Mouse (Mus musculus): ENCODE results near the gene Smoc2. TPM values are rescaled to one million over a fixed set of nuclear protein-coding genes. Genes with fewer than 3 reads are reported as not detected.
A peak's percentile ranks its signal among the peaks of the same experiment; 100 is the strongest.

Gene Smoc2
- polyA plus RNA-seq, 1 experiment: 1.1 TPM

GRCm38 (mm10) chr17:14280425-14280833, 1.1 kb downstream of the Smoc2 start:
- no peak for DNase-seq
- 1% methylated on average over 31 of the region's 31 CpGs for WGBS
- no peak overlapping the region for H3K27ac ChIP-seq (ENCODE audit: insufficient read depth, low read length)
- peaks cover 1% of the 10 kb centered on the region; the same call in 1 of the 2 replicates for H3K27me3 ChIP-seq (ENCODE audit: control insufficient read depth, insufficient read depth, low read length)
- H3K4me1 ChIP-seq (ENCODE audit: control insufficient read depth, insufficient read depth, low read length): 0 out of 2 replicates have a peak, but pooled peaks cover 4% of the 10 kb centered on the region
- H3K4me3 ChIP-seq (replicated peaks; ENCODE audit: insufficient read depth, low read depth, low read length): no peak overlapping the region
- no peak for TF ChIP-seq CTCF (IDR thresholded peaks at IDR 0.05; ENCODE audit: borderline replicate concordance, insufficient read depth, low read depth, low read length)
- TF ChIP-seq POLR2A (IDR thresholded peaks at IDR 0.05; ENCODE audit: borderline replicate concordance, insufficient read depth, low read length): no peak

GRCm38 (mm10) chr17:14288015-14288616, 8.8 kb downstream of the Smoc2 start:
- no peak for TF ChIP-seq POLR2A (IDR thresholded peaks at IDR 0.05; ENCODE audit: borderline replicate concordance, insufficient read depth, low read length)
- peak; percentile 84 for TF ChIP-seq CTCF (IDR thresholded peaks at IDR 0.05; ENCODE audit: borderline replicate concordance, insufficient read depth, low read depth, low read length)
- no peak overlapping the region for H3K27ac ChIP-seq (ENCODE audit: insufficient read depth, low read length)

GRCm38 (mm10) chr17:14293617-14294016, 14.3 kb downstream of the Smoc2 start:
- Histone ChIP-seq H3K27ac (ENCODE audit: insufficient read depth, low read length) (no peak overlapping the region), H3K27me3 (ENCODE audit: control insufficient read depth, insufficient read depth, low read length) (no peaks in the 10 kb centered on the region), H3K4me3 (replicated peaks; ENCODE audit: insufficient read depth, low read depth, low read length) (no peak overlapping the region), H3K4me1 (ENCODE audit: control insufficient read depth, insufficient read depth, low read length) (no peaks in the 10 kb centered on the region)
- no peak for DNase-seq
- TF ChIP-seq POLR2A (IDR thresholded peaks at IDR 0.05; ENCODE audit: borderline replicate concordance, insufficient read depth, low read length) (no peak), CTCF (IDR thresholded peaks at IDR 0.05; ENCODE audit: borderline replicate concordance, insufficient read depth, low read depth, low read length) (no peak)
- WGBS: 60% methylated on average over 5 of the region's 5 CpGs

More at GRCm38 (mm10) chr17:14288015-14288616, 8.8 kb downstream of the Smoc2 start:
- Histone ChIP-seq H3K4me3 (replicated peaks; ENCODE audit: insufficient read depth, low read depth, low read length) (no peak overlapping the region), H3K4me1 (ENCODE audit: control insufficient read depth, insufficient read depth, low read length) (no peaks in the 10 kb centered on the region), H3K27me3 (ENCODE audit: control insufficient read depth, insufficient read depth, low read length) (no peaks in the 10 kb centered on the region)
- WGBS: 18% methylated on average over 7 of the region's 7 CpGs
- DNase-seq: peak; percentile 68 to 83

GRCm38 (mm10) chr17:14295146-14295545, 15.8 kb downstream of the Smoc2 start:
- Histone ChIP-seq H3K4me3 (replicated peaks; ENCODE audit: insufficient read depth, low read depth, low read length) (no peak overlapping the region), H3K27me3 (ENCODE audit: control insufficient read depth, insufficient read depth, low read length) (no peaks in the 10 kb centered on the region), H3K27ac (ENCODE audit: insufficient read depth, low read length) (no peak overlapping the region), H3K4me1 (ENCODE audit: control insufficient read depth, insufficient read depth, low read length) (no peaks in the 10 kb centered on the region)
- WGBS: 94% methylated on average over 3 of the region's 3 CpGs
- no peak for TF ChIP-seq POLR2A (IDR thresholded peaks at IDR 0.05; ENCODE audit: borderline replicate concordance, insufficient read depth, low read length)
- TF ChIP-seq CTCF (IDR thresholded peaks at IDR 0.05; ENCODE audit: borderline replicate concordance, insufficient read depth, low read depth, low read length): no peak
- DNase-seq: no peak

- Histone ChIP-seq H3K4me1 (ENCODE audit: control insufficient read depth, insufficient read depth, low read length) (no peaks in the 10 kb centered on the region), H3K27ac (ENCODE audit: insufficient read depth, low read length) (no peak overlapping the region), H3K4me3 (replicated peaks; ENCODE audit: insufficient read depth, low read depth, low read length) (no peak overlapping the region), H3K27me3 (ENCODE audit: control insufficient read depth, insufficient read depth, low read length) (no peaks in the 10 kb centered on the region)
- DNase-seq: no peak
- TF ChIP-seq POLR2A (IDR thresholded peaks at IDR 0.05; ENCODE audit: borderline replicate concordance, insufficient read depth, low read length) (no peak), CTCF (IDR thresholded peaks at IDR 0.05; ENCODE audit: borderline replicate concordance, insufficient read depth, low read depth, low read length) (no peak)
- WGBS: 84% methylated on average over 5 of the region's 5 CpGs
Observed at GRCm38 (mm10) chr17:14300361-14300760, 21.1 kb downstream of the Smoc2 start.

GRCm38 (mm10) chr17:14301491-14302344, 22.4 kb downstream of the Smoc2 start:
- no peak for DNase-seq
- Histone ChIP-seq H3K27me3 (ENCODE audit: control insufficient read depth, insufficient read depth, low read length) (no peaks in the 10 kb centered on the region), H3K27ac (ENCODE audit: insufficient read depth, low read length) (no peak overlapping the region), H3K4me3 (replicated peaks; ENCODE audit: insufficient read depth, low read depth, low read length) (no peak overlapping the region), H3K4me1 (ENCODE audit: control insufficient read depth, insufficient read depth, low read length) (no peaks in the 10 kb centered on the region)
- WGBS: 51% methylated on average over 7 of the region's 7 CpGs
- TF ChIP-seq POLR2A (IDR thresholded peaks at IDR 0.05; ENCODE audit: borderline replicate concordance, insufficient read depth, low read length) (no peak), CTCF (IDR thresholded peaks at IDR 0.05; ENCODE audit: borderline replicate concordance, insufficient read depth, low read depth, low read length) (no peak)

- H3K4me3 ChIP-seq (replicated peaks; ENCODE audit: insufficient read depth, low read depth, low read length): no peak overlapping the region
- H3K27me3 ChIP-seq (ENCODE audit: control insufficient read depth, insufficient read depth, low read length): no peaks in the 10 kb centered on the region
- WGBS: 34% methylated on average over 6 of the region's 6 CpGs
Observed at GRCm38 (mm10) chr17:14302356-14302755, 23.1 kb downstream of the Smoc2 start.

More at GRCm38 (mm10) chr17:14302356-14302755, 23.1 kb downstream of the Smoc2 start:
- H3K4me1 ChIP-seq (ENCODE audit: control insufficient read depth, insufficient read depth, low read length): no peaks in the 10 kb centered on the region
- no peak for TF ChIP-seq CTCF (IDR thresholded peaks at IDR 0.05; ENCODE audit: borderline replicate concordance, insufficient read depth, low read depth, low read length)
- TF ChIP-seq POLR2A (IDR thresholded peaks at IDR 0.05; ENCODE audit: borderline replicate concordance, insufficient read depth, low read length): no peak
- no peak overlapping the region for H3K27ac ChIP-seq (ENCODE audit: insufficient read depth, low read length)
- DNase-seq: no peak
